Mouse (Mus musculus) embryonic facial prominence, embryonic 14.5 days (tissue): ENCODE data around the gene Slc24a4. TPM values are rescaled to one million over a fixed set of nuclear protein-coding genes. Genes with fewer than 3 reads are reported as not detected.
"Not testable (repeated sequence)": the region's sequence is repeated elsewhere in the genome, so short reads cannot be mapped to it uniquely, and the experiment has no call there.

ENCODE experiments used
- ATAC-seq: fragments of 200-750 bp; cut with Nextera tagmentation; 2 replicates; pipeline ENCODE4 v1.8.0; 2017; ENCODE audit warnings: low read depth, moderate number of reproducible peaks, moderate TSS enrichment
- DNase-seq: peaks from one replicate; pipeline ENCODE4 v3.0.0-alpha.2; 2015; ENCODE audit warnings: low spot score
- H3K27ac ChIP-seq: fragments of 300-500 bp; sonication (generic); replicated peaks from 2 replicates; pipeline ENCODE4 v1.5.1; 2014; ENCODE audit warnings: low read depth, mild to moderate bottlenecking, low read length, moderate library complexity
- H3K27me3 ChIP-seq: fragments of 300-500 bp; sonication (generic); replicated peaks from 2 replicates; pipeline ENCODE4 v1.6.1; 2014; ENCODE audit warnings: low read length; ENCODE audit not compliant: control insufficient read depth, insufficient read depth
- H3K36me3 ChIP-seq: fragments of 300-500 bp; sonication (generic); 2 replicates; pipeline ENCODE4 v1.6.1; 2014; ENCODE audit warnings: low read length, mixed read lengths; ENCODE audit not compliant: control insufficient read depth, insufficient read depth
- H3K4me1 ChIP-seq: fragments of 300-500 bp; sonication (generic); 2 replicates; pipeline ENCODE4 v1.6.1; 2014; ENCODE audit warnings: antibody characterized with exemption, low read length; ENCODE audit not compliant: control insufficient read depth, insufficient read depth
- H3K4me2 ChIP-seq: fragments of 300-500 bp; sonication (generic); 2 replicates; pipeline ENCODE4 v1.6.1; 2014; ENCODE audit warnings: low read depth, mild to moderate bottlenecking, low read length, moderate library complexity, mixed read lengths
- H3K4me3 ChIP-seq: fragments of 300-500 bp; sonication (generic); 2 replicates; pipeline ENCODE4 v1.5.1; 2014; ENCODE audit warnings: low read depth, mild to moderate bottlenecking, low read length
- H3K9ac ChIP-seq: fragments of 300-500 bp; sonication (generic); 2 replicates; pipeline ENCODE4 v1.6.1; 2014; ENCODE audit warnings: low read depth, mild to moderate bottlenecking, low read length, moderate library complexity, mixed read lengths
- H3K9me3 ChIP-seq: fragments of 300-500 bp; sonication (generic); 2 replicates; pipeline ENCODE4 v1.6.1; 2016; ENCODE audit warnings: low read length; ENCODE audit not compliant: control insufficient read depth
- WGBS: fragments of 180-500 bp; shearing (Covaris S2); extraction: QIAGEN DNeasy Blood & Tissue Kit; methylation state at CpG from one replicate; pipeline ENCODE4 v1.1.7; 2014; 5-methylcytosine and 5-hydroxymethylcytosine counted together
- polyA plus RNA-seq: library from polyadenylated mRNA; unstranded; fragments of >200 nt; fragmentation: Nextera tagmentation; extraction: Ambion mirVana; gene quantifications from 2 replicates; pipeline ENCODE4 v1.2.1, GENCODE M21; 2014

The Slc24a4 gene
- polyA plus RNA-seq, 1 experiment from 2014 or later = 0.65 TPM

GRCm38 (mm10) chr12:102262809-102263208, 134.3 kb downstream of the Slc24a4 start:
- no peak for DNase-seq

GRCm38 (mm10) chr12:102263249-102263648, 134.7 kb downstream of the Slc24a4 start:
- DNase-seq (no peak), ATAC-seq (no peak)
- Histone ChIP-seq H3K9me3 (no peaks in the 10 kb centered on the region), H3K27ac (no peak overlapping the region), H3K4me3 (no peak overlapping the region), H3K4me2 (no peak overlapping the region), H3K4me1 (peaks cover 4% of the 10 kb centered on the region; the same call in 1 of the 2 replicates), H3K9ac (no peak overlapping the region), H3K36me3 (no peaks in the 10 kb centered on the region), H3K27me3 (no peaks in the 10 kb centered on the region)

More at GRCm38 (mm10) chr12:102262809-102263208, 134.3 kb downstream of the Slc24a4 start:
- Histone ChIP-seq H3K36me3 (no peaks in the 10 kb centered on the region), H3K27me3 (no peaks in the 10 kb centered on the region), H3K4me1 (peaks cover 4% of the 10 kb centered on the region; the same call in 1 of the 2 replicates), H3K9me3 (no peaks in the 10 kb centered on the region), H3K27ac (no peak overlapping the region), H3K4me3 (no peak overlapping the region), H3K9ac (no peak overlapping the region), H3K4me2 (no peak overlapping the region)
- ATAC-seq = no peak
- WGBS = 69% methylated on average over 2 of the region's 2 CpGs

GRCm38 (mm10) chr12:102266433-102266832, 137.9 kb downstream of the Slc24a4 start:
- DNase-seq (no peak), ATAC-seq (no peak)
- Histone ChIP-seq H3K4me2 (no peak overlapping the region), H3K36me3 (no peaks in the 10 kb centered on the region), H3K9me3 (no peaks in the 10 kb centered on the region), H3K27me3 (no peaks in the 10 kb centered on the region), H3K27ac (no peak overlapping the region), H3K4me3 (no peak overlapping the region), H3K9ac (no peak overlapping the region), H3K4me1 (peaks cover 4% of the 10 kb centered on the region; the same call in 1 of the 2 replicates)
- 81% methylated on average over 8 of the region's 8 CpGs for WGBS

- 33% methylated on average over 2 of the region's 2 CpGs for WGBS
- no peaks in the 10 kb centered on the region for H3K36me3 ChIP-seq
- ATAC-seq = no peak
- H3K9ac ChIP-seq = no peak overlapping the region
- DNase-seq = no peak
- no peaks in the 10 kb centered on the region for H3K27me3 ChIP-seq
- H3K27ac ChIP-seq = no peak overlapping the region
- H3K4me3 ChIP-seq = no peak overlapping the region
- no peak overlapping the region for H3K4me2 ChIP-seq
- H3K9me3 ChIP-seq = no peaks in the 10 kb centered on the region
- H3K4me1 ChIP-seq = no peaks in the 10 kb centered on the region
Measured at GRCm38 (mm10) chr12:102269144-102269543, 140.6 kb downstream of the Slc24a4 start.

- Histone ChIP-seq H3K9ac (no peak overlapping the region), H3K27ac (no peak overlapping the region), H3K4me1 (no peaks in the 10 kb centered on the region), H3K36me3 (no peaks in the 10 kb centered on the region), H3K27me3 (no peaks in the 10 kb centered on the region), H3K4me3 (no peak overlapping the region), H3K9me3 (no peaks in the 10 kb centered on the region), H3K4me2 (no peak overlapping the region)
- 70% methylated on average over 6 of the region's 6 CpGs for whole genome bisulfite sequencing
- ATAC-seq (no peak), DNase-seq (no peak)
Measured at GRCm38 (mm10) chr12:102270776-102271405, 142.4 kb downstream of the Slc24a4 start.

GRCm38 (mm10) chr12:102271447-102271846, 142.9 kb downstream of the Slc24a4 start:
- no peak overlapping the region for H3K27ac ChIP-seq
- 68% methylated on average over 4 of the region's 4 CpGs for WGBS
- no peak overlapping the region for H3K4me2 ChIP-seq
- H3K9me3 ChIP-seq = no peaks in the 10 kb centered on the region
- ATAC-seq (no peak), DNase-seq (no peak)
- no peak overlapping the region for H3K9ac ChIP-seq
- no peaks in the 10 kb centered on the region for H3K27me3 ChIP-seq
- H3K4me1 ChIP-seq = no peaks in the 10 kb centered on the region
- H3K36me3 ChIP-seq = no peaks in the 10 kb centered on the region
- no peak overlapping the region for H3K4me3 ChIP-seq

- H3K9ac ChIP-seq = no peak overlapping the region
- no peaks in the 10 kb centered on the region for H3K4me1 ChIP-seq
- no peak overlapping the region for H3K27ac ChIP-seq
- 50% methylated on average over 7 of the region's 7 CpGs for WGBS
- H3K36me3 ChIP-seq = no peaks in the 10 kb centered on the region
- peak; percentile 61 for DNase-seq
- no peak for ATAC-seq
- H3K9me3 ChIP-seq = peaks cover 6% of the 10 kb centered on the region
- H3K27me3 ChIP-seq = no peaks in the 10 kb centered on the region
- H3K4me3 ChIP-seq = no peak overlapping the region
- H3K4me2 ChIP-seq = no peak overlapping the region
Measured at GRCm38 (mm10) chr12:102275833-102276443, 147.4 kb downstream of the Slc24a4 start.

- DNase-seq, H3K36me3 ChIP-seq, H3K9me3 ChIP-seq, H3K9ac ChIP-seq, H3K4me3 ChIP-seq, H3K27me3 ChIP-seq, H3K4me2 ChIP-seq, ATAC-seq, H3K27ac ChIP-seq, H3K4me1 ChIP-seq: not testable (repeated sequence)
- WGBS = 64% methylated on average over 4 of the region's 4 CpGs
Measured at GRCm38 (mm10) chr12:102280290-102280689, 151.8 kb downstream of the Slc24a4 start.
